Mouse (Mus musculus): Measurements from ENCODE around the gene Aicda. TPM values are rescaled to one million over a fixed set of nuclear protein-coding genes. Genes with fewer than 3 reads are reported as not detected.

Gene Aicda
- polyA plus RNA-seq, 2 experiments, result not detected

DNA sequence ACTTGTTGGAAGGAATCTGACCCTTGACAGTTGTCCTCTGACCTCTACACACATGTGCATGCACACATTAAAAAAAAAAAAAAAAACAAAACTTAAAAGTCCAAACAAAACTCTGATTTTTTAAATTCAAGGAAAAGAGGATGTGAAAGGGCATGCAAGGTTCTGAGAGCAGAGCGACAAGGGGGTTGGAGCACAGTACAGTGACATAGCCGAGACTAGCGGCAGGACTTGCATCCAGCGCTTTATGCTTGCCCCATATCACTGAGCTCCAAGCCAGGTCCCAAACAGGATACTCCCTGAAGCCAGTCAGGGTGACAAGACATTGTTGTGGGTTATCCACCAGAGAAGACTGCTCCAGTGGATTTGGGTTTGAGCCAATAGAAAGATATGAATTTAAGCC lies 44.4 kb downstream of the Aicda start:
- Histone ChIP-seq H3K4me1 (replicated peaks; ENCODE audit: control insufficient read depth in 2 of 2, insufficient read depth in 2 of 2, low read length in 1 of 2) (peaks cover 0 to 3% of the 10 kb centered on the region in 2 experiments; a peak in 2 of 4 replicates), H3K9me3 (ENCODE audit: control insufficient read depth, low read length) (no peaks in the 10 kb centered on the region), H3K36me3 (replicated peaks; ENCODE audit: control insufficient read depth, insufficient read depth, low read depth) (no peaks in the 10 kb centered on the region), H3K27ac (no peak overlapping the region), H3K9ac (replicated peaks) (no peak overlapping the region), H3K4me3 (ENCODE audit: insufficient read depth in 1 of 2, low read depth in 2 of 2, low read length in 2 of 2) (no peak overlapping the region), H3K27me3 (ENCODE audit: control insufficient read depth, insufficient read depth, low read length) (no peaks in the 10 kb centered on the region), H3K4me2 (ENCODE audit: low read depth) (no peak overlapping the region)
- TF ChIP-seq EP300 (IDR thresholded peaks at IDR 0.05; ENCODE audit: low read depth), result no peak
- no peak for TF ChIP-seq CTCF (IDR thresholded peaks at IDR 0.05; ENCODE audit: low read depth)
- no peak for ATAC-seq (ENCODE audit: insufficient read depth)
- DNase-seq (ENCODE audit: low read depth in 3 of 3, low spot score in 3 of 3), result no peak
- 83% methylated on average over 4 of the region's 4 CpGs for WGBS (ENCODE audit: insufficient replicate concordance)

DNA sequence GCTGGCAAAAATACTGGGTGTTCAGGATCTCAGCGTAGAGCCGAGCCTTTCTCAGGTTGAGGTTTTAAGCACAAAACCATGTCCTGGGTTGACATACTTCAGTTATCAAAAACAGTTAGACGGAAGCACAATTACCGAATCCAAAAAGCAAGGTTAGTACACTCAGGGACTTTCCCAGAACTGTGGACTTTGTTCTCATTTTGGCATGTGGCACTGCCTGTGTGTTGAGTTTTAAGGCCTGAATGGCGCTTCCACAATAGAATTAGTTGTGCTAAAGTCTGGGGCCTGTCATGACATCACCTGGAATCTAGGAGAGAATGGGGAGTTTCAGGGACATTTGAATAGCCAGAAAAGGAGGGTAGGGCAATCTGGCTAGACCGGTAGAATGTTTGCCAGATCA lies 44.8 kb downstream of the Aicda start:
- H3K36me3 ChIP-seq (replicated peaks; ENCODE audit: control insufficient read depth, insufficient read depth, low read depth), result no peaks in the 10 kb centered on the region
- no peak overlapping the region for H3K27ac ChIP-seq
- ATAC-seq (ENCODE audit: insufficient read depth), result no peak
- 72% methylated on average over 6 of the region's 6 CpGs for WGBS (ENCODE audit: insufficient replicate concordance)
- no peaks in the 10 kb centered on the region for H3K9me3 ChIP-seq (ENCODE audit: control insufficient read depth, low read length)
- TF ChIP-seq EP300 (IDR thresholded peaks at IDR 0.05; ENCODE audit: low read depth) (no peak), CTCF (IDR thresholded peaks at IDR 0.05; ENCODE audit: low read depth) (no peak)
- no peak overlapping the region for H3K9ac ChIP-seq (replicated peaks)
- no peak overlapping the region for H3K4me2 ChIP-seq (ENCODE audit: low read depth)
- no peak for DNase-seq (ENCODE audit: low read depth in 3 of 3, low spot score in 3 of 3)
- H3K4me3 ChIP-seq (ENCODE audit: insufficient read depth in 1 of 2, low read depth in 2 of 2, low read length in 2 of 2), result no peak overlapping the region
- peaks cover 0 to 4% of the 10 kb centered on the region in 2 experiments; a peak in 2 of 4 replicates for H3K4me1 ChIP-seq (replicated peaks; ENCODE audit: control insufficient read depth in 2 of 2, insufficient read depth in 2 of 2, low read length in 1 of 2)
- H3K27me3 ChIP-seq (ENCODE audit: control insufficient read depth, insufficient read depth, low read length), result no peaks in the 10 kb centered on the region

DNA sequence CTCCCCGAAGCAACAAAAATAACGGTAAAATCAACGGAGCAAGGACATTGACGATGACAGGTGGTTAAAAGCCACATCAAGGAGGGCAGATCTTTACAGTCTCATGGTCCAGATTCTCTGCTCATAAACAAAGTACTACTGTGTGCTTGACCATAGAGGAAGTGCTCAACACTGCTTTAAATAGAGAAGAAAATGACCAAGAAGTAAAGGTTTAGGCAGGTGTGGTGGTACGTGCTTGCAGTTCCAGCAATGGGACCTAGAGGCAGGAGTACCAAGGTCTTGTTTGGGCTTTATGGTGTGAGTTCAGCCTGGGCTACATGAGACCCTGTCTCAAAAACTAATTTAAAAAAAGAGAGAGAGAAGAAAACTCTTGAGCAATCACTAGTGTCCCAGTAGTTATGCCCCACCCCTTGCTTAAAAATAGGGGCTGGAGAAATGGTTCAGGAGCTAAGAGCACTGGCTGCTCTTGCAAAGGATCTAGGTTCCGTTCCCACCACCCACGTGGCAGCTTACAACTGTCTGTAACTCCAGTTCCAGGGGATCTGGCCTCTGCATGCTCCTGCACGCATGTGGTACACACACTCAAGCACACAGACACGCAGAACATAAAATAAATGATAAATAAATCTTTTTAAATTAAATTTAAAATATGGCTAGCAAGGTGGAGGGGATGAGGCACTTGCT lies 45.6 kb downstream of the Aicda start:
- Histone ChIP-seq H3K27me3 (ENCODE audit: control insufficient read depth, insufficient read depth, low read length) (no peaks in the 10 kb centered on the region), H3K36me3 (replicated peaks; ENCODE audit: control insufficient read depth, insufficient read depth, low read depth) (no peaks in the 10 kb centered on the region), H3K4me3 (ENCODE audit: insufficient read depth in 1 of 2, low read depth in 2 of 2, low read length in 2 of 2) (no peak overlapping the region), H3K4me1 (replicated peaks; ENCODE audit: control insufficient read depth in 2 of 2, insufficient read depth in 2 of 2, low read length in 1 of 2) (peaks cover 0 to 4% of the 10 kb centered on the region in 2 experiments; a peak in 2 of 4 replicates), H3K9me3 (ENCODE audit: control insufficient read depth, low read length) (no peaks in the 10 kb centered on the region), H3K27ac (no peak overlapping the region), H3K9ac (replicated peaks) (no peak overlapping the region), H3K4me2 (ENCODE audit: low read depth) (no peak overlapping the region)
- ATAC-seq (ENCODE audit: insufficient read depth) (no peak), DNase-seq (ENCODE audit: low read depth in 3 of 3, low spot score in 3 of 3) (no peak)
- TF ChIP-seq CTCF (IDR thresholded peaks at IDR 0.05; ENCODE audit: low read depth), result no peak
- TF ChIP-seq EP300 (IDR thresholded peaks at IDR 0.05; ENCODE audit: low read depth), result no peak
- 80% methylated on average over 9 of the region's 9 CpGs for WGBS (ENCODE audit: insufficient replicate concordance)

DNA sequence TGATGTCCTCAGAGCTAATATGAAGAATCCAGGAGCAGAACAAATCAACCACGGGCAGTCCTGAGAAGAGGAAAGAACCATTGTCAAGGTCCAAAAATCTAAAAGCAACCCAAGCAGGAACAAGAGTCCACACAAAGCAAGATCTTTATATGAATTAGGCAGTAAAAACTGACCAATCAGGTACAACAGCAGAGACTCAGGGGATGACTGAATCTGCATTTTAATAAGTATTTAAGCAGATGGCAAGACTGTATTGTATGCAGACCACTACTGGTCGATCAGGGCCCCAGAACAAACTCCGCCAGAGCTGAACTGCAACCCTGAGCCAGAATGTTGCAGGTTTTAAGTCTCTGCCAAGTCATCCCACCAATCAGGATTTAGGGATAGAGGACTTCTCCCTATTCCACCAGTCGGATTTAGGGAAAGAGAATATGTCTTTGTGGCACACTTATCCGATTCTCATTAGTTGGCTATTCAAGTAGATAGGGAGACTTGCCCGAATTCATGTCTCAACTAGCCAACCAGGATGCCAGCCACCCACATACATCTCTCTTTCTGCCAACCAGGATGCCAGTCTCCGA lies 46.6 kb downstream of the Aicda start:
- H3K36me3 ChIP-seq (replicated peaks; ENCODE audit: control insufficient read depth, insufficient read depth, low read depth), result no peaks in the 10 kb centered on the region
- TF ChIP-seq CTCF (IDR thresholded peaks at IDR 0.05; ENCODE audit: low read depth), result no peak
- TF ChIP-seq EP300 (IDR thresholded peaks at IDR 0.05; ENCODE audit: low read depth), result no peak
- DNase-seq (ENCODE audit: low read depth in 3 of 3, low spot score in 3 of 3) (no peak), ATAC-seq (ENCODE audit: insufficient read depth) (no peak)
- H3K4me3 ChIP-seq (ENCODE audit: insufficient read depth in 1 of 2, low read depth in 2 of 2, low read length in 2 of 2), result no peak overlapping the region
- 75% methylated on average over 7 of the region's 7 CpGs for WGBS (ENCODE audit: insufficient replicate concordance)
- H3K27ac ChIP-seq, result no peak overlapping the region
- peaks cover 0 to 4% of the 10 kb centered on the region in 2 experiments; a peak in 2 of 4 replicates for H3K4me1 ChIP-seq (replicated peaks; ENCODE audit: control insufficient read depth in 2 of 2, insufficient read depth in 2 of 2, low read length in 1 of 2)
- H3K9me3 ChIP-seq (ENCODE audit: control insufficient read depth, low read length), result no peaks in the 10 kb centered on the region
- H3K9ac ChIP-seq (replicated peaks), result no peak overlapping the region
- no peaks in the 10 kb centered on the region for H3K27me3 ChIP-seq (ENCODE audit: control insufficient read depth, insufficient read depth, low read length)
- H3K4me2 ChIP-seq (ENCODE audit: low read depth), result no peak overlapping the region

DNA sequence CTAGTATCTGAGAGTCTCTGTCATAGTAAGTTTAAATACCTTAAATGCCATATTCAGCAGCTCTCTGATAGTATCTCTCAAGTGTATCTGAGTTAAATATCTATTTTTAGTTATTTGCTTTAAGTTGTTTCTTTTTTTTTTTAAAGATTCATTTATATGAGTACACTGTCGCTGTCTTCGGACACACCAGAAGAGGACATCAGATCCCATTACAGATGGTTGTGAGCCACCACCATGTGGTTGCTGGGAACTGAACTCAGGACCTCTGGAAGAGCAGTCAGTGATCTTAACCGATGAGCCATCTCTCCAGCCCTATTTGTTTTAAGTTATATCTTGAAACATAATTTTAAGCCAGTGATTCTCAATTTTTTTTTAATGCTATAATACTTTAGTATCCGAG lies 47.4 kb downstream of the Aicda start:
- Histone ChIP-seq H3K4me2 (ENCODE audit: low read depth) (no peak overlapping the region), H3K27ac (no peak overlapping the region), H3K9me3 (ENCODE audit: control insufficient read depth, low read length) (no peaks in the 10 kb centered on the region), H3K9ac (replicated peaks) (no peak overlapping the region), H3K36me3 (replicated peaks; ENCODE audit: control insufficient read depth, insufficient read depth, low read depth) (no peaks in the 10 kb centered on the region), H3K4me1 (replicated peaks; ENCODE audit: control insufficient read depth in 2 of 2, insufficient read depth in 2 of 2, low read length in 1 of 2) (peaks cover 0 to 4% of the 10 kb centered on the region in 2 experiments; a peak in 2 of 4 replicates), H3K4me3 (ENCODE audit: insufficient read depth in 1 of 2, low read depth in 2 of 2, low read length in 2 of 2) (no peak overlapping the region), H3K27me3 (ENCODE audit: control insufficient read depth, insufficient read depth, low read length) (no peaks in the 10 kb centered on the region)
- WGBS (ENCODE audit: insufficient replicate concordance), result 68% methylated on average over 4 of the region's 4 CpGs
- ATAC-seq (ENCODE audit: insufficient read depth), result no peak
- TF ChIP-seq CTCF (IDR thresholded peaks at IDR 0.05; ENCODE audit: low read depth) (no peak), EP300 (IDR thresholded peaks at IDR 0.05; ENCODE audit: low read depth) (no peak)
- DNase-seq (ENCODE audit: low read depth in 3 of 3, low spot score in 3 of 3), result no peak

Data from liver, embryonic 14.5 days (tissue).